Mouse (Mus musculus) liver, embryonic 14.5 days (tissue): ENCODE measurements around the gene Olfr877. TPM values are rescaled to one million over a fixed set of nuclear protein-coding genes. Genes with fewer than 3 reads are reported as not detected.

Experiments
- ATAC-seq: fragments of 200-750 bp; cut with Nextera tagmentation; 2 replicates; pipeline ENCODE4 v1.8.0; 2017; ENCODE audit warnings: moderate number of reproducible peaks, mild to moderate bottlenecking, moderate library complexity; ENCODE audit not compliant: insufficient read depth
- DNase-seq, 3 experiments: peaks; one replicate each; pipeline ENCODE4 v3.0.0-alpha.2; 2012 to 2013; ENCODE audit warnings: low read depth in 3 of 3, low spot score in 3 of 3
- H3K27ac ChIP-seq: fragments of 300-500 bp; sonication (generic); 2 replicates; pipeline ENCODE4 v1.5.1; 2014; ENCODE audit warnings: moderate library complexity, mild to moderate bottlenecking, control low read depth, inconsistent platforms
- H3K27me3 ChIP-seq: fragments of 300-500 bp; sonication (generic); 2 replicates; pipeline ENCODE4 v1.6.1; 2014; ENCODE audit warnings: mild to moderate bottlenecking, low read length, moderate library complexity; ENCODE audit not compliant: control insufficient read depth, insufficient read depth
- H3K36me3 ChIP-seq: fragments of 300-500 bp; sonication (generic); replicated peaks from 2 replicates; pipeline ENCODE4 v1.6.1; 2014; ENCODE audit warnings: low read depth; ENCODE audit not compliant: control insufficient read depth, insufficient read depth
- H3K4me1 ChIP-seq, 2 experiments: fragments of 200-500 bp in 1 of 2; fragments of 300-500 bp in 1 of 2; sonication (generic) in 1 of 2; replicated peaks; 2 replicates each; pipeline ENCODE4 v1.6.1; 2012 to 2014; ENCODE audit warnings: antibody characterized with exemption in 1 of 2, inconsistent platforms in 1 of 2, low read length in 1 of 2; ENCODE audit not compliant: control insufficient read depth in 2 of 2, insufficient read depth in 2 of 2
- H3K4me2 ChIP-seq: fragments of 300-500 bp; sonication (generic); 2 replicates; pipeline ENCODE4 v1.6.1; 2014; ENCODE audit warnings: low read depth, mild to moderate bottlenecking, control low read depth, moderate library complexity
- H3K4me3 ChIP-seq, 2 experiments: fragments of 200-500 bp in 1 of 2; fragments of 300-500 bp in 1 of 2; sonication (generic) in 1 of 2; 2 replicates each; pipeline ENCODE4 v1.5.1; 2012 to 2014; ENCODE audit warnings: low read depth in 2 of 2, low read length in 2 of 2, mild to moderate bottlenecking in 2 of 2, control low read depth in 1 of 2, inconsistent platforms in 1 of 2, moderate library complexity in 1 of 2; ENCODE audit not compliant: insufficient read depth in 1 of 2
- H3K9ac ChIP-seq: fragments of 300-500 bp; sonication (generic); replicated peaks from 2 replicates; pipeline ENCODE4 v1.6.1; 2014; ENCODE audit warnings: mild to moderate bottlenecking, control low read depth, moderate library complexity
- H3K9me3 ChIP-seq: fragments of 300-500 bp; sonication (generic); 2 replicates; pipeline ENCODE4 v1.6.1; 2016; ENCODE audit warnings: low read length, mixed read lengths; ENCODE audit not compliant: control insufficient read depth
- CTCF ChIP-seq: IDR thresholded peaks from 2 replicates; pipeline ENCODE4 v1.5.1; 2016; ENCODE audit warnings: antibody characterized with exemption, low read depth, control low read depth
- EP300 ChIP-seq: IDR thresholded peaks from 2 replicates; pipeline ENCODE4 v1.6.1; 2016; ENCODE audit warnings: antibody characterized with exemption, low read depth
- WGBS: fragments of 180-500 bp; shearing (Covaris S2); extraction: QIAGEN DNeasy Blood & Tissue Kit; methylation state at CpG from one replicate; pipeline ENCODE4 v1.1.7; 2014; ENCODE audit not compliant: insufficient replicate concordance; 5-methylcytosine and 5-hydroxymethylcytosine counted together
- polyA plus RNA-seq, 2 experiments: library from polyadenylated mRNA; depleted of rRNA in 1 of 2; stranded (reverse) in 1 of 2; unstranded in 1 of 2; fragments of >200 nt; fragmentation: Nextera tagmentation in 1 of 2; extraction: Ambion mirVana in 1 of 2; gene quantifications; 2 replicates each; pipeline versions ENCODE4 v1.2.1 to v1.2.3; 2012 to 2014

The Olfr877 gene
- polyA plus RNA-seq (2012; rRNA removed): not detected in 2 replicates
- not detected in 2 replicates for polyA plus RNA-seq (2014; fragmentation: Nextera tagmentation; extraction: Ambion mirVana)

- Histone ChIP-seq H3K4me1 (no peaks in the 10 kb centered on the region), H3K36me3 (no peaks in the 10 kb centered on the region), H3K4me3 (no peak within 1 kb of the TSS), H3K4me2 (no peak within 1 kb of the TSS), H3K27me3 (no peaks in the 10 kb centered on the region), H3K9me3 (no peaks in the 10 kb centered on the region), H3K9ac (no peak within 1 kb of the TSS), H3K27ac (no peak within 1 kb of the TSS)
- DNase-seq (no peak), ATAC-seq (no peak)
- TF ChIP-seq EP300: no peak
- TF ChIP-seq CTCF: no peak
- 59% methylated on average over 4 of the region's 4 CpGs for WGBS
Measured at GRCm38 (mm10) chr9:37853969-37854368, at the start of gene Olfr877. Gene Olfr877, plus strand, starts transcription at chr9:37854269.

- Histone ChIP-seq H3K9me3 (no peaks in the 10 kb centered on the region), H3K36me3 (no peaks in the 10 kb centered on the region), H3K4me2 (no peak overlapping the region), H3K4me1 (no peaks in the 10 kb centered on the region), H3K27ac (no peak overlapping the region), H3K9ac (no peak overlapping the region), H3K4me3 (no peak overlapping the region), H3K27me3 (no peaks in the 10 kb centered on the region)
- DNase-seq (no peak), ATAC-seq (no peak)
- TF ChIP-seq EP300: no peak
- no peak for TF ChIP-seq CTCF
Measured at GRCm38 (mm10) chr9:37807235-37807634, 46.8 kb upstream of the Olfr877 start.

DNA sequence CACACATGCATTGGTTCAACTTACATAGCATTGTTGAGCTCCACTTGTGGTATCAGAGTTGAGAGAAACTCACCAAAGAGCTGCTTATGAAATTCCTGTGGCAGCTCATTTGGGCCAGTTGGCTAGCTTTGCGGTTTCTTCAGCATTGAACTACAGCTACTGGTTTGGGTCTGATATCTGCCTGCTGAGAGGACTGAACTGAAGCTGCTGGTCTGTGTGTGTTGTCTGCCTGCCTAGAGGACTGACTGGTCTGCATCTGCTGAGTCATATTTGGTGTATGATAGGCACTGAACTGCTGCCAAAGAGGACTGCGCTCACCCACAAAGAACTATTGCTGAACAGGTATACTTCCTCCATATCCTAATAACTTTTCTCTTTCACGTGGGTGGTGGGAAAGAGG is 45.6 kb upstream of the Olfr877 start:
- H3K27me3 ChIP-seq: no peaks in the 10 kb centered on the region
- 55% methylated on average over 3 of the region's 3 CpGs for WGBS
- TF ChIP-seq EP300: no peak
- TF ChIP-seq CTCF: no peak
- H3K9me3 ChIP-seq: no peaks in the 10 kb centered on the region
- no peaks in the 10 kb centered on the region for H3K36me3 ChIP-seq
- H3K27ac ChIP-seq: no peak overlapping the region
- DNase-seq: no peak
- H3K4me1 ChIP-seq: no peaks in the 10 kb centered on the region
- ATAC-seq: no peak
- H3K4me3 ChIP-seq: no peak overlapping the region
- H3K9ac ChIP-seq: no peak overlapping the region
- no peak overlapping the region for H3K4me2 ChIP-seq

DNA sequence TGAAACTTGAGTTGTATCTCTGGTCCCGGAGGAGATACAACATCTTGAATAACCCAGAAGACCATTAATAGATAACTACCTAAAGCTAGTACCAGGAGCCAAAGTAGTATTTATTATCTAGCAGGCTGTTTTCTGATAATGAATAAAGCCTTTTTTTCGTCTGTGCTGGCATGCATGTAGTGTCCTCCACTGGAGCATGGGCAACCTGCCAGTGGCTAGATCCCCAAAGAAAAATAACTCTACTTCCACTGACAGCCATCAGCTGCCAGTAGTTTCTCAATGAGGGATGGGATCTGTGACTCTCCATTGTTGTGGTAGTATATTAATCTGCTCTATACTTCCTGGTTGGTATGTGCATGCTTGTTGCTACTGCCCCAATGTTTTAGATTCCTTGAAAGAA is 45.1 kb upstream of the Olfr877 start:
- H3K9me3 ChIP-seq: no peaks in the 10 kb centered on the region
- TF ChIP-seq EP300: no peak
- TF ChIP-seq CTCF: no peak
- no peaks in the 10 kb centered on the region for H3K4me1 ChIP-seq
- H3K4me3 ChIP-seq: no peak overlapping the region
- H3K9ac ChIP-seq: no peak overlapping the region
- 51% methylated on average over 2 of the region's 2 CpGs for WGBS
- ATAC-seq (no peak), DNase-seq (no peak)
- no peaks in the 10 kb centered on the region for H3K36me3 ChIP-seq
- no peak overlapping the region for H3K4me2 ChIP-seq
- H3K27me3 ChIP-seq: no peaks in the 10 kb centered on the region
- no peak overlapping the region for H3K27ac ChIP-seq

GRCm38 (mm10) chr9:37814696-37815095 is 39.4 kb upstream of the Olfr877 start:
- 64% methylated on average over 3 of the region's 3 CpGs for WGBS
- H3K4me3 ChIP-seq: no peak overlapping the region
- H3K9ac ChIP-seq: no peak overlapping the region
- no peaks in the 10 kb centered on the region for H3K36me3 ChIP-seq
- ATAC-seq (no peak), DNase-seq (no peak)
- no peaks in the 10 kb centered on the region for H3K4me1 ChIP-seq
- TF ChIP-seq CTCF (no peak), EP300 (no peak)
- no peak overlapping the region for H3K4me2 ChIP-seq
- no peaks in the 10 kb centered on the region for H3K9me3 ChIP-seq
- no peak overlapping the region for H3K27ac ChIP-seq
- H3K27me3 ChIP-seq: no peaks in the 10 kb centered on the region

GRCm38 (mm10) chr9:37829881-37830280 is 24.2 kb upstream of the Olfr877 start:
- no peak overlapping the region for H3K4me3 ChIP-seq
- no peaks in the 10 kb centered on the region for H3K27me3 ChIP-seq
- TF ChIP-seq CTCF (no peak), EP300 (no peak)
- no peaks in the 10 kb centered on the region for H3K36me3 ChIP-seq
- no peaks in the 10 kb centered on the region for H3K4me1 ChIP-seq
- DNase-seq (no peak), ATAC-seq (no peak)
- no peak overlapping the region for H3K4me2 ChIP-seq
- no peak overlapping the region for H3K9ac ChIP-seq
- no peak overlapping the region for H3K27ac ChIP-seq
- no peaks in the 10 kb centered on the region for H3K9me3 ChIP-seq
